Mouse (Mus musculus): Measurements from ENCODE around the gene Rab35. TPM values are rescaled to one million over a fixed set of nuclear protein-coding genes. Genes with fewer than 3 reads are reported as not detected.

Gene Rab35
- 100 to 1,000 TPM in 1 of 4 experiments, 10 to 100 TPM in 3; 81.0 to 102 (median 87.9) TPM for total RNA-seq (2022)

- DNase-seq (ENCODE audit: low spot score in 2 of 2): peak; percentile 86
These were observed at the start of gene Rab35 for GRCm38 (mm10) chr5:115631505-115632357. Gene Rab35, plus strand, starts transcription at chr5:115631908.

- DNase-seq (ENCODE audit: low spot score in 2 of 2): no peak
These were observed 46.1 kb upstream of the Rab35 start for GRCm38 (mm10) chr5:115585616-115586015.

- DNase-seq (ENCODE audit: low spot score in 2 of 2): no peak
These were observed 45.5 kb upstream of the Rab35 start for GRCm38 (mm10) chr5:115586166-115586565.

- no peak for DNase-seq (ENCODE audit: low spot score in 2 of 2)
These were observed 44.9 kb upstream of the Rab35 start for GRCm38 (mm10) chr5:115586780-115587179.

- DNase-seq (ENCODE audit: low spot score in 2 of 2): no peak
These were observed 40.7 kb upstream of the Rab35 start for GRCm38 (mm10) chr5:115591028-115591427.

GRCm38 (mm10) chr5:115591506-115591905 is 40.2 kb upstream of the Rab35 start:
- DNase-seq (ENCODE audit: low spot score in 2 of 2): no peak

GRCm38 (mm10) chr5:115603561-115603960 is 28.1 kb upstream of the Rab35 start:
- no peak for DNase-seq (ENCODE audit: low spot score in 2 of 2)

- DNase-seq (ENCODE audit: low spot score in 2 of 2): no peak
These were observed 20.1 kb upstream of the Rab35 start for GRCm38 (mm10) chr5:115611566-115611965.

GRCm38 (mm10) chr5:115613332-115613731 is 18.4 kb upstream of the Rab35 start:
- no peak for DNase-seq (ENCODE audit: low spot score in 2 of 2)

- no peak for DNase-seq (ENCODE audit: low spot score in 2 of 2)
These were observed 16.8 kb upstream of the Rab35 start for GRCm38 (mm10) chr5:115614948-115615347.

GRCm38 (mm10) chr5:115619690-115620089 is 12.0 kb upstream of the Rab35 start:
- DNase-seq (ENCODE audit: low spot score in 2 of 2): no peak

GRCm38 (mm10) chr5:115622686-115623085 is 9.0 kb upstream of the Rab35 start:
- no peak for DNase-seq (ENCODE audit: low spot score in 2 of 2)

- DNase-seq (ENCODE audit: low spot score in 2 of 2): peak in 1 of 2 experiments; percentile 41
These were observed 7.8 kb upstream of the Rab35 start for GRCm38 (mm10) chr5:115623694-115624440.

- DNase-seq (ENCODE audit: low spot score in 2 of 2): no peak
These were observed 5.3 kb upstream of the Rab35 start for GRCm38 (mm10) chr5:115626237-115626886.

- DNase-seq (ENCODE audit: low spot score in 2 of 2): no peak
These were observed 3.6 kb upstream of the Rab35 start for GRCm38 (mm10) chr5:115628083-115628482.

GRCm38 (mm10) chr5:115629672-115630071 is 2.0 kb upstream of the Rab35 start:
- DNase-seq (ENCODE audit: low spot score in 2 of 2): no peak

- no peak for DNase-seq (ENCODE audit: low spot score in 2 of 2)
These were observed 1.4 kb upstream of the Rab35 start for GRCm38 (mm10) chr5:115630291-115630690.

- DNase-seq (ENCODE audit: low spot score in 2 of 2): no peak
These were observed 628 bp downstream of the Rab35 start for GRCm38 (mm10) chr5:115632358-115632714.

- DNase-seq (ENCODE audit: low spot score in 2 of 2): no peak
These were observed 1.4 kb downstream of the Rab35 start for GRCm38 (mm10) chr5:115633060-115633459.

GRCm38 (mm10) chr5:115634046-115634445 is 2.3 kb downstream of the Rab35 start:
- no peak for DNase-seq (ENCODE audit: low spot score in 2 of 2)

- no peak for DNase-seq (ENCODE audit: low spot score in 2 of 2)
These were observed 3.8 kb downstream of the Rab35 start for GRCm38 (mm10) chr5:115635536-115635935.

GRCm38 (mm10) chr5:115644192-115644591 is 12.5 kb downstream of the Rab35 start:
- DNase-seq (ENCODE audit: low spot score in 2 of 2): no peak
